Mouse (Mus musculus) midbrain, postnatal 0 days (tissue): ENCODE results near the gene Nav2. TPM values are rescaled to one million over a fixed set of nuclear protein-coding genes. Genes with fewer than 3 reads are reported as not detected.

Experiments used
- ATAC-seq: fragments of 200-750 bp; cut with Nextera tagmentation; 2 replicates; pipeline ENCODE4 v1.8.0; 2017; ENCODE audit warnings: moderate number of reproducible peaks, mild to moderate bottlenecking, moderate TSS enrichment, moderate library complexity; ENCODE audit not compliant: low FRiP score
- DNase-seq: peaks from one replicate; pipeline ENCODE4 v3.0.0-alpha.2; 2015; ENCODE audit warnings: low spot score
- H3K27ac ChIP-seq: fragments of 300-500 bp; sonication (generic); 2 replicates; pipeline ENCODE4 v1.5.1; 2014; ENCODE audit warnings: low read depth, mild to moderate bottlenecking, low read length, mixed read lengths
- H3K27me3 ChIP-seq: fragments of 300-500 bp; sonication (generic); 2 replicates; pipeline ENCODE4 v1.6.1; 2014; ENCODE audit warnings: low read length, control low read depth, mixed read lengths; ENCODE audit not compliant: insufficient read depth
- H3K36me3 ChIP-seq: fragments of 300-500 bp; sonication (generic); 2 replicates; pipeline ENCODE4 v1.6.1; 2014; ENCODE audit warnings: low read length, control low read depth, mixed read lengths; ENCODE audit not compliant: insufficient read depth
- H3K4me1 ChIP-seq: fragments of 300-500 bp; sonication (generic); 2 replicates; pipeline ENCODE4 v1.6.1; 2014; ENCODE audit warnings: mild to moderate bottlenecking, control low read depth, antibody characterized with exemption, low read length, mixed read lengths; ENCODE audit not compliant: insufficient read depth
- H3K4me2 ChIP-seq: fragments of 300-500 bp; sonication (generic); 2 replicates; pipeline ENCODE4 v1.6.1; 2014; ENCODE audit warnings: low read depth, mild to moderate bottlenecking, low read length, mixed read lengths; ENCODE audit not compliant: poor library complexity, severe bottlenecking
- H3K4me3 ChIP-seq: fragments of 300-500 bp; sonication (generic); 2 replicates; pipeline ENCODE4 v1.5.1; 2014; ENCODE audit warnings: low read depth, mild to moderate bottlenecking, low read length, moderate library complexity
- H3K9ac ChIP-seq: fragments of 300-500 bp; sonication (generic); replicated peaks from 2 replicates; pipeline ENCODE4 v1.6.1; 2014; ENCODE audit warnings: mild to moderate bottlenecking, low read length, moderate library complexity, mixed read lengths; ENCODE audit not compliant: poor library complexity, severe bottlenecking
- H3K9me3 ChIP-seq: fragments of 300-500 bp; sonication (generic); 2 replicates; pipeline ENCODE4 v1.6.1; 2016; ENCODE audit warnings: low read length, control low read depth
- CTCF ChIP-seq: IDR thresholded peaks from 2 replicates; pipeline ENCODE4 v1.5.1; 2016; ENCODE audit warnings: antibody characterized with exemption, mild to moderate bottlenecking
- WGBS: fragments of 180-500 bp; shearing (Covaris S2); extraction: QIAGEN DNeasy Blood & Tissue Kit; methylation state at CpG from one replicate; pipeline ENCODE4 v1.1.7; 2014; 5-methylcytosine and 5-hydroxymethylcytosine counted together
- polyA plus RNA-seq: library from polyadenylated mRNA; unstranded; fragments of >200 nt; fragmentation: Nextera tagmentation; extraction: Ambion mirVana; gene quantifications from 2 replicates; pipeline ENCODE4 v1.2.1, GENCODE M21; 2015
- total RNA-seq: library from RNA; depleted of rRNA; stranded (reverse); fragments of >200 nt; gene quantifications from 2 replicates; pipeline ENCODE4 v1.2.3, GENCODE M21; 2014

The Nav2 gene
- total and polyA plus RNA-seq, 2 experiments from 2014 or later: 18.3 to 53.8 TPM

GRCm38 (mm10) chr7:49527925-49528324, 619.4 kb downstream of the Nav2 start:
- DNase-seq (no peak), ATAC-seq (no peak)
- TF ChIP-seq CTCF: no peak
- no peaks in the 10 kb centered on the region for H3K9me3 ChIP-seq
- WGBS: 32% methylated on average over 4 of the region's 4 CpGs
- no peaks in the 10 kb centered on the region for H3K36me3 ChIP-seq
- no peak overlapping the region for H3K4me3 ChIP-seq
- H3K27ac ChIP-seq: no peak overlapping the region
- no peak overlapping the region for H3K4me2 ChIP-seq
- no peak overlapping the region for H3K9ac ChIP-seq
- H3K4me1 ChIP-seq: peaks cover 2% of the 10 kb centered on the region; the same call in 1 of the 2 replicates
- no peaks in the 10 kb centered on the region for H3K27me3 ChIP-seq

DNA sequence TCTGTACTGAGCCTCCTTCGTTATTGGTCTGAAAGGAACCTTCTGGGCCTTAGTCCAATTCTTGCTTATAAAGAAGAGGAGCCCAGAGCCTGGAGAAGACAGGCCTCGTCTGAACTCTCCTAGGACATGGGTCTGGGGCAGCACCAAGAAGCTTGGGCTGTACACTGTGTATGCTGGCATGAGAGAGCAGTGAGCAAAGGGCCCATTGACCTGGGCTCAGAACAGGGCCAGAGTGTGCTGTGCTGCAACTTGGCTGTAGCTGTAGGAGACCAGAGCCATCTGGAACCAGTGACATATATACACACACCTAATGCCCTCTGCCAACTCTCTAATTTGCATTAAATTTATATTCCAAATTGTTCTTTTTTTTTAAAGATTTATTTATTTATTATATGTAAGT, 621.0 kb downstream of the Nav2 start:
- Histone ChIP-seq H3K36me3 (no peaks in the 10 kb centered on the region), H3K4me2 (no peak overlapping the region), H3K27ac (no peak overlapping the region), H3K9ac (no peak overlapping the region), H3K4me3 (no peak overlapping the region), H3K9me3 (no peaks in the 10 kb centered on the region), H3K27me3 (no peaks in the 10 kb centered on the region), H3K4me1 (no peaks in the 10 kb centered on the region)
- TF ChIP-seq CTCF: no peak
- no peak for ATAC-seq
- no peak for DNase-seq
- WGBS: 59% methylated on average over 2 of the region's 2 CpGs

- no peak for TF ChIP-seq CTCF
- ATAC-seq: no peak
- no peaks in the 10 kb centered on the region for H3K36me3 ChIP-seq
- no peak overlapping the region for H3K4me2 ChIP-seq
- DNase-seq: no peak
- 86% methylated on average over 8 of the region's 8 CpGs for WGBS
- H3K9ac ChIP-seq: no peak overlapping the region
- no peak overlapping the region for H3K4me3 ChIP-seq
- no peaks in the 10 kb centered on the region for H3K9me3 ChIP-seq
- H3K27me3 ChIP-seq: no peaks in the 10 kb centered on the region
- no peaks in the 10 kb centered on the region for H3K4me1 ChIP-seq
- H3K27ac ChIP-seq: no peak overlapping the region
These were observed 625.1 kb downstream of the Nav2 start for GRCm38 (mm10) chr7:49533571-49533970.

DNA sequence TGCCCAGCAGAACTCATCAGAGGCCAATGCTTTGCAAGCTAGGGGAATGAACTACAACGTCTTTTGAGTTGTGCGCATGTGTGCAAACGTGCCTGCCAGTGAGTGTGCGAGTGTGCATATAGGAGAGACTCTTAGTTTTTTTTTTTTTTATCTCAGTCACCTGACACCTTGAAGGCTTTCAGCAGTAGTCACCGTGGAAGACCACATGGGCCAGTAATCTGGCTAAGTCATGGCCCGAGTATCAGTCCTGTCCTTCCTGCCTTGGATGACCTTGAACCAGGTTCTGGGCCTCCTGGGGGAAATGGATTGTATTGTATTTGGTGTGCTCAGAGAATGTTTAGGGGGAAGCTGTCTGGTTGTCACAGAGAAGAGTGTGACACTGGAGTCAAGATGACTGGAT, 625.7 kb downstream of the Nav2 start:
- WGBS: 82% methylated on average over 6 of the region's 6 CpGs
- H3K9me3 ChIP-seq: no peaks in the 10 kb centered on the region
- no peak overlapping the region for H3K4me3 ChIP-seq
- no peaks in the 10 kb centered on the region for H3K36me3 ChIP-seq
- H3K9ac ChIP-seq: no peak overlapping the region
- no peak for TF ChIP-seq CTCF
- DNase-seq: no peak
- no peak overlapping the region for H3K4me2 ChIP-seq
- H3K27ac ChIP-seq: no peak overlapping the region
- no peaks in the 10 kb centered on the region for H3K4me1 ChIP-seq
- no peaks in the 10 kb centered on the region for H3K27me3 ChIP-seq
- ATAC-seq: no peak

DNA sequence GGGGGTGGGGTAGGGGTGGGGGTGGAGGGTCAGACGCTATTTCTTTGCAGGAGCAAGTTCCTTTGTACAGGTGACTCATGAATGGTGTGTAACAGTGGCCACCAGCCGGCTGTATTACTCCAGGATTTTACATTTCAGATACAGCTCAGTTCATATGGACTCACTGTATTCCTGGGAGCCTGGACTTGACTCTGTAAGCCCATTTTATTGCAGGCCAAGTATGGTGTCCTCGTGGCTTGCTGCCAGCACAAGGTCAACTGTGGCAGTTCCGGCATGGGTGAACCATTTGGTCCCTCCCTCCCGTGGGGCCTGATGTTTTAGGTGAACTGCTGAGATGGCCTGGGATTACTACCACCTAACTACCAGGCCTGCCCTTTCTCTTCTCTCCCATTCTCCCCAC, 629.8 kb downstream of the Nav2 start:
- no peaks in the 10 kb centered on the region for H3K27me3 ChIP-seq
- DNase-seq: no peak
- H3K4me3 ChIP-seq: no peak overlapping the region
- H3K4me2 ChIP-seq: no peak overlapping the region
- H3K36me3 ChIP-seq: 0 out of 2 replicates have a peak, but pooled peaks cover 7% of the 10 kb centered on the region
- no peak for ATAC-seq
- no peaks in the 10 kb centered on the region for H3K9me3 ChIP-seq
- TF ChIP-seq CTCF: no peak
- no peak overlapping the region for H3K9ac ChIP-seq
- WGBS: 83% methylated on average over 5 of the region's 5 CpGs
- H3K27ac ChIP-seq: no peak overlapping the region
- H3K4me1 ChIP-seq: no peaks in the 10 kb centered on the region

- 69% methylated on average over 9 of the region's 9 CpGs for WGBS
- no peak for ATAC-seq
These were observed 631.7 kb downstream of the Nav2 start for GRCm38 (mm10) chr7:49540181-49540580.

More at GRCm38 (mm10) chr7:49540181-49540580, 631.7 kb downstream of the Nav2 start:
- no peaks in the 10 kb centered on the region for H3K9me3 ChIP-seq
- no peak overlapping the region for H3K27ac ChIP-seq
- no peak overlapping the region for H3K9ac ChIP-seq
- no peaks in the 10 kb centered on the region for H3K27me3 ChIP-seq
- no peak overlapping the region for H3K4me3 ChIP-seq
- no peak overlapping the region for H3K4me2 ChIP-seq
- no peak for TF ChIP-seq CTCF
- DNase-seq: no peak
- 0 out of 2 replicates have a peak, but pooled peaks cover 7% of the 10 kb centered on the region for H3K36me3 ChIP-seq
- H3K4me1 ChIP-seq: no peaks in the 10 kb centered on the region
